Mouse (Mus musculus) adrenal gland, postnatal 25 days (tissue): Measurements from ENCODE around the gene Greb1. TPM values are rescaled to one million over a fixed set of nuclear protein-coding genes. Genes with fewer than 3 reads are reported as not detected.

ENCODE experiments used
- DNase-seq: peaks from one replicate; pipeline ENCODE4 v3.0.0; 2021; ENCODE audit warnings: mixed read lengths
- total RNA-seq: library from RNA; stranded (reverse); gene quantifications from 2 replicates; pipeline ENCODE4 v1.2.3, GENCODE M21; 2021

Greb1 gene
- total RNA-seq, 1 experiment from 2014 or later: 33.2 TPM

- DNase-seq: peak; percentile 79
Observed at GRCm38 (mm10) chr12:16805511-16805910, 4.8 kb upstream of the Greb1 start.

GRCm38 (mm10) chr12:16803956-16804430 lies 3.3 kb upstream of the Greb1 start:
- DNase-seq: no peak

- no peak for DNase-seq
Observed at GRCm38 (mm10) chr12:16803237-16803955, 2.7 kb upstream of the Greb1 start.

- no peak for DNase-seq
Observed at GRCm38 (mm10) chr12:16800959-16801315, 251 bp upstream of the Greb1 start.

GRCm38 (mm10) chr12:16799928-16800258 lies 793 bp downstream of the Greb1 start:
- DNase-seq: no peak

- no peak for DNase-seq
Observed at GRCm38 (mm10) chr12:16798894-16799293, 1.8 kb downstream of the Greb1 start.

- no peak for DNase-seq
Observed at GRCm38 (mm10) chr12:16795781-16796180, 4.9 kb downstream of the Greb1 start.

- DNase-seq: no peak
Observed at GRCm38 (mm10) chr12:16793371-16793770, 7.3 kb downstream of the Greb1 start.

- DNase-seq: no peak
Observed at GRCm38 (mm10) chr12:16790456-16790855, 10.2 kb downstream of the Greb1 start.

- DNase-seq: no peak
Observed at GRCm38 (mm10) chr12:16789756-16790155, 10.9 kb downstream of the Greb1 start.

- DNase-seq: no peak
Observed at GRCm38 (mm10) chr12:16789199-16789598, 11.5 kb downstream of the Greb1 start.

- DNase-seq: no peak
Observed at GRCm38 (mm10) chr12:16788600-16788999, 12.1 kb downstream of the Greb1 start.

- DNase-seq: no peak
Observed at GRCm38 (mm10) chr12:16781034-16781746, 19.5 kb downstream of the Greb1 start.

GRCm38 (mm10) chr12:16780320-16780719 lies 20.4 kb downstream of the Greb1 start:
- DNase-seq: no peak

GRCm38 (mm10) chr12:16779165-16779564 lies 21.5 kb downstream of the Greb1 start:
- DNase-seq: no peak

- DNase-seq: no peak
Observed at GRCm38 (mm10) chr12:16778523-16778922, 22.2 kb downstream of the Greb1 start.

GRCm38 (mm10) chr12:16775351-16775750 lies 25.3 kb downstream of the Greb1 start:
- no peak for DNase-seq

GRCm38 (mm10) chr12:16774605-16775004 lies 26.1 kb downstream of the Greb1 start:
- DNase-seq: no peak

GRCm38 (mm10) chr12:16769601-16770165 lies 31.0 kb downstream of the Greb1 start:
- no peak for DNase-seq

GRCm38 (mm10) chr12:16768711-16769110 lies 32.0 kb downstream of the Greb1 start:
- DNase-seq: no peak

GRCm38 (mm10) chr12:16768251-16768650 lies 32.4 kb downstream of the Greb1 start:
- no peak for DNase-seq

- peak; percentile 54 for DNase-seq
Observed at GRCm38 (mm10) chr12:16764776-16765445, 35.8 kb downstream of the Greb1 start.
